Mouse (Mus musculus): ENCODE measurements around the gene Npr2. TPM values are rescaled to one million over a fixed set of nuclear protein-coding genes. Genes with fewer than 3 reads are reported as not detected.

Npr2 gene
- polyA plus RNA-seq, 1 experiment, result 115 TPM

GRCm38 (mm10) chr4:43668782-43669427, 37.2 kb downstream of the Npr2 start, which contains the start of the genes Tmem8b and Fam221b:
Gene Tmem8b (plus strand): TSS chr4:43668971.
Gene Fam221b (minus strand): TSS chr4:43669145.
- TF ChIP-seq CTCF (IDR thresholded peaks at IDR 0.05; ENCODE audit: extremely low read depth, insufficient read depth, low read length), result no peak
- TF ChIP-seq POLR2A (IDR thresholded peaks at IDR 0.05; ENCODE audit: extremely low read depth, insufficient read depth, low read length), result peak; percentile 72; the same call in 1 of the 2 replicates
- H3K4me3 ChIP-seq (ENCODE audit: insufficient read depth, low read length), result peak within 1 kb of the TSS; percentile 85
- H3K27ac ChIP-seq (ENCODE audit: insufficient read depth, low read length), result peak within 1 kb of the TSS; percentile 26; the same call in 1 of the 2 replicates
- peaks cover 6% of the 10 kb centered on the region for H3K4me1 ChIP-seq (ENCODE audit: control insufficient read depth, insufficient read depth, low read length)

- H3K4me3 ChIP-seq (ENCODE audit: insufficient read depth, low read length), result peak overlapping the region; percentile 85
- peaks cover 6% of the 10 kb centered on the region for H3K4me1 ChIP-seq (ENCODE audit: control insufficient read depth, insufficient read depth, low read length)
- TF ChIP-seq POLR2A (IDR thresholded peaks at IDR 0.05; ENCODE audit: extremely low read depth, insufficient read depth, low read length), result no peak
- no peak for TF ChIP-seq CTCF (IDR thresholded peaks at IDR 0.05; ENCODE audit: extremely low read depth, insufficient read depth, low read length)
- H3K27ac ChIP-seq (ENCODE audit: insufficient read depth, low read length), result no peak overlapping the region
Observed at GRCm38 (mm10) chr4:43669428-43669794, 37.7 kb downstream of the Npr2 start.

- H3K27ac ChIP-seq (ENCODE audit: insufficient read depth, low read length), result no peak overlapping the region
- TF ChIP-seq POLR2A (IDR thresholded peaks at IDR 0.05; ENCODE audit: extremely low read depth, insufficient read depth, low read length), result no peak
- peak; percentile 78 for TF ChIP-seq CTCF (IDR thresholded peaks at IDR 0.05; ENCODE audit: extremely low read depth, insufficient read depth, low read length)
- H3K4me1 ChIP-seq (ENCODE audit: control insufficient read depth, insufficient read depth, low read length), result peaks cover 6% of the 10 kb centered on the region
- no peak overlapping the region for H3K4me3 ChIP-seq (ENCODE audit: insufficient read depth, low read length)
Observed at GRCm38 (mm10) chr4:43672070-43672469, 40.3 kb downstream of the Npr2 start.

- peaks cover 6% of the 10 kb centered on the region for H3K4me1 ChIP-seq (ENCODE audit: control insufficient read depth, insufficient read depth, low read length)
- TF ChIP-seq CTCF (IDR thresholded peaks at IDR 0.05; ENCODE audit: extremely low read depth, insufficient read depth, low read length) (no peak), POLR2A (IDR thresholded peaks at IDR 0.05; ENCODE audit: extremely low read depth, insufficient read depth, low read length) (no peak)
- H3K27ac ChIP-seq (ENCODE audit: insufficient read depth, low read length), result no peak overlapping the region
- no peak overlapping the region for H3K4me3 ChIP-seq (ENCODE audit: insufficient read depth, low read length)
Observed at GRCm38 (mm10) chr4:43673703-43674102, 42.0 kb downstream of the Npr2 start.

- H3K27ac ChIP-seq (ENCODE audit: insufficient read depth, low read length), result no peak overlapping the region
- H3K4me1 ChIP-seq (ENCODE audit: control insufficient read depth, insufficient read depth, low read length), result peaks cover 6% of the 10 kb centered on the region
- TF ChIP-seq CTCF (IDR thresholded peaks at IDR 0.05; ENCODE audit: extremely low read depth, insufficient read depth, low read length), result no peak
- no peak for TF ChIP-seq POLR2A (IDR thresholded peaks at IDR 0.05; ENCODE audit: extremely low read depth, insufficient read depth, low read length)
- no peak overlapping the region for H3K4me3 ChIP-seq (ENCODE audit: insufficient read depth, low read length)
Observed at GRCm38 (mm10) chr4:43674974-43675373, 43.2 kb downstream of the Npr2 start.

GRCm38 (mm10) chr4:43675608-43676007, 43.9 kb downstream of the Npr2 start:
- TF ChIP-seq POLR2A (IDR thresholded peaks at IDR 0.05; ENCODE audit: extremely low read depth, insufficient read depth, low read length), result no peak
- no peak for TF ChIP-seq CTCF (IDR thresholded peaks at IDR 0.05; ENCODE audit: extremely low read depth, insufficient read depth, low read length)
- Histone ChIP-seq H3K4me3 (ENCODE audit: insufficient read depth, low read length) (no peak overlapping the region), H3K27ac (ENCODE audit: insufficient read depth, low read length) (no peak overlapping the region), H3K4me1 (ENCODE audit: control insufficient read depth, insufficient read depth, low read length) (peaks cover 6% of the 10 kb centered on the region)

GRCm38 (mm10) chr4:43678541-43678940, 46.8 kb downstream of the Npr2 start:
- H3K27ac ChIP-seq (ENCODE audit: insufficient read depth, low read length), result no peak overlapping the region
- no peak for TF ChIP-seq CTCF (IDR thresholded peaks at IDR 0.05; ENCODE audit: extremely low read depth, insufficient read depth, low read length)
- TF ChIP-seq POLR2A (IDR thresholded peaks at IDR 0.05; ENCODE audit: extremely low read depth, insufficient read depth, low read length), result no peak
- no peaks in the 10 kb centered on the region for H3K4me1 ChIP-seq (ENCODE audit: control insufficient read depth, insufficient read depth, low read length)
- H3K4me3 ChIP-seq (ENCODE audit: insufficient read depth, low read length), result no peak overlapping the region

GRCm38 (mm10) chr4:43679416-43680043, 47.8 kb downstream of the Npr2 start:
- H3K4me3 ChIP-seq (ENCODE audit: insufficient read depth, low read length), result no peak overlapping the region
- H3K27ac ChIP-seq (ENCODE audit: insufficient read depth, low read length), result no peak overlapping the region
- H3K4me1 ChIP-seq (ENCODE audit: control insufficient read depth, insufficient read depth, low read length), result no peaks in the 10 kb centered on the region
- TF ChIP-seq POLR2A (IDR thresholded peaks at IDR 0.05; ENCODE audit: extremely low read depth, insufficient read depth, low read length), result no peak
- TF ChIP-seq CTCF (IDR thresholded peaks at IDR 0.05; ENCODE audit: extremely low read depth, insufficient read depth, low read length), result no peak

- H3K27ac ChIP-seq (ENCODE audit: insufficient read depth, low read length), result no peak overlapping the region
- TF ChIP-seq POLR2A (IDR thresholded peaks at IDR 0.05; ENCODE audit: extremely low read depth, insufficient read depth, low read length), result no peak
- no peak for TF ChIP-seq CTCF (IDR thresholded peaks at IDR 0.05; ENCODE audit: extremely low read depth, insufficient read depth, low read length)
- 0 out of 2 replicates have a peak, but pooled peaks cover 2% of the 10 kb centered on the region for H3K4me1 ChIP-seq (ENCODE audit: control insufficient read depth, insufficient read depth, low read length)
- H3K4me3 ChIP-seq (ENCODE audit: insufficient read depth, low read length), result no peak overlapping the region
Observed at GRCm38 (mm10) chr4:43690021-43690420, 58.3 kb downstream of the Npr2 start.

- H3K4me1 ChIP-seq (ENCODE audit: control insufficient read depth, insufficient read depth, low read length), result 0 out of 2 replicates have a peak, but pooled peaks cover 2% of the 10 kb centered on the region
- no peak overlapping the region for H3K27ac ChIP-seq (ENCODE audit: insufficient read depth, low read length)
- no peak for TF ChIP-seq POLR2A (IDR thresholded peaks at IDR 0.05; ENCODE audit: extremely low read depth, insufficient read depth, low read length)
- no peak for TF ChIP-seq CTCF (IDR thresholded peaks at IDR 0.05; ENCODE audit: extremely low read depth, insufficient read depth, low read length)
- no peak overlapping the region for H3K4me3 ChIP-seq (ENCODE audit: insufficient read depth, low read length)
Observed at GRCm38 (mm10) chr4:43691026-43691425, 59.3 kb downstream of the Npr2 start.
